In the genomic region with DNA sequence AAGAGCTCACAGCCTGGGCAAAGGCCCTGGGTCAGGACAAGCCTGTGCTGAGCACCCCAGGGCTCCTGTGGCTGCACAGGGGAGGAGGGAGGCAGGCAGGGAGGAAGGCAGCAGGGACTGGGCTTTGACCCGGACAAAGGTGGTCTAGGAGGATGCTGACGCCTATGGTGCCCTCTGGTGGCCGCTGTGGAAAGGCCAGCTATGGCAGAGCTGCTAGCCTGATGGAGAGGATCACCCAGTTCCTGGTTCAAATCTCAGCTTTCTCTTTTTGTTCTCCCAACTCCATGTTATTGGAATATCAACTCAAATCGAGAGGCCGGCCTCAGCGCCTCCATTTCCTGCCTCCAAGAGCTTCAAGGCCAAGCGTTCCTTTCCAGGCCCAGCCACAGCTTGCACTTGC, we compare ENCODE assay signal across 8 mouse cellular contexts. TPM values are rescaled to one million over a fixed set of nuclear protein-coding genes. Genes with fewer than 3 reads are reported as not detected.
DNase-seq lines count a peak whose midpoint lies in the region; ATAC-seq and TF ChIP-seq lines count a peak whose summit lies in the region.

No protein-coding gene starts in this region.

- peak; percentile 91 for TF ChIP-seq CTCF in thymus, adult 2 months (IDR thresholded peaks at IDR 0.05; ENCODE audit: borderline replicate concordance, control insufficient read depth, extremely low read depth, insufficient read depth, low read length, poor library complexity)

- H3K27ac ChIP-seq in forebrain, embryonic 11.5 days (ENCODE audit: low read depth, low read length) = no peak overlapping the region
- H3K27ac ChIP-seq in forebrain, embryonic 13.5 days = no peak overlapping the region
- no peak overlapping the region; the same call in 1 of the 2 replicates for H3K27ac ChIP-seq in thymus, adult 2 months (ENCODE audit: control insufficient read depth, insufficient read depth, low read length)
- no peak overlapping the region for H3K27ac ChIP-seq in neural tube, embryonic 11.5 days (ENCODE audit: low read depth, low read length)

- H3K27me3 ChIP-seq in forebrain, embryonic 11.5 days (ENCODE audit: control insufficient read depth, insufficient read depth, low read length) = no peaks in the 10 kb centered on the region; the same call in 1 of the 2 replicates
- no peaks in the 10 kb centered on the region for H3K27me3 ChIP-seq in forebrain, embryonic 13.5 days
- no peaks in the 10 kb centered on the region for H3K27me3 ChIP-seq in thymus, adult 2 months (ENCODE audit: control insufficient read depth, insufficient read depth, low read length)
- no peaks in the 10 kb centered on the region for H3K27me3 ChIP-seq in neural tube, embryonic 11.5 days (ENCODE audit: control insufficient read depth, insufficient read depth, low read length)

- TF ChIP-seq POLR2A in thymus, adult 2 months (IDR thresholded peaks at IDR 0.05; ENCODE audit: control insufficient read depth, extremely low read depth, insufficient read depth, low read length, poor library complexity) = no peak

- peak; percentile 87 for DNase-seq in forebrain, embryonic 11.5 days (ENCODE audit: low spot score)
- peak; percentile 82 for DNase-seq in thymus, adult 2 months
- no peak for DNase-seq in thymus, adult 18-20 months
- DNase-seq in embryo, embryonic 10.5 days (ENCODE audit: low spot score) = peak; percentile 83
- DNase-seq in kidney, postnatal 10 days = peak; percentile 86
- DNase-seq in neural tube, embryonic 11.5 days (ENCODE audit: low spot score) = peak; percentile 76
- DNase-seq in frontal cortex, postnatal 25 days (ENCODE audit: low spot score in 2 of 2) = no peak

- no peak overlapping the region for H3K4me2 ChIP-seq in forebrain, embryonic 11.5 days (ENCODE audit: low read depth, low read length, severe bottlenecking)
- H3K4me2 ChIP-seq in forebrain, embryonic 13.5 days = no peak overlapping the region
- H3K4me2 ChIP-seq in neural tube, embryonic 11.5 days (ENCODE audit: low read depth) = no peak overlapping the region

- H3K36me3 ChIP-seq in forebrain, embryonic 11.5 days (ENCODE audit: control insufficient read depth, insufficient read depth, low read length) = no peaks in the 10 kb centered on the region
- no peaks in the 10 kb centered on the region for H3K36me3 ChIP-seq in forebrain, embryonic 13.5 days (ENCODE audit: poor library complexity, severe bottlenecking)
- H3K36me3 ChIP-seq in thymus, adult 2 months (ENCODE audit: control insufficient read depth, insufficient read depth, low read length) = no peaks in the 10 kb centered on the region
- no peaks in the 10 kb centered on the region for H3K36me3 ChIP-seq in neural tube, embryonic 11.5 days (ENCODE audit: control insufficient read depth, insufficient read depth, low read length)

- WGBS in forebrain, embryonic 11.5 days = 9% methylated on average over 7 of the region's 7 CpGs
- WGBS in forebrain, embryonic 13.5 days = 8% methylated on average over 7 of the region's 7 CpGs
- 19% methylated on average over 7 of the region's 7 CpGs for WGBS in thymus, adult 2 months
- WGBS in neural tube, embryonic 11.5 days = 15% methylated on average over 7 of the region's 7 CpGs

- no peak overlapping the region for H3K4me3 ChIP-seq in forebrain, embryonic 11.5 days (ENCODE audit: low read depth, low read length)
- no peak overlapping the region for H3K4me3 ChIP-seq in forebrain, embryonic 13.5 days
- no peak overlapping the region for H3K4me3 ChIP-seq in thymus, adult 2 months (ENCODE audit: control insufficient read depth, insufficient read depth, low read length)
- no peak overlapping the region for H3K4me3 ChIP-seq in neural tube, embryonic 11.5 days (ENCODE audit: low read depth, low read length)

- H3K9me3 ChIP-seq in forebrain, embryonic 11.5 days (ENCODE audit: control insufficient read depth, low read length) = no peaks in the 10 kb centered on the region
- H3K9me3 ChIP-seq in forebrain, embryonic 13.5 days (replicated peaks) = peaks cover 3% of the 10 kb centered on the region; the same call in 1 of the 2 replicates
- H3K9me3 ChIP-seq in neural tube, embryonic 11.5 days (ENCODE audit: control insufficient read depth, low read length) = no peaks in the 10 kb centered on the region

- no peaks in the 10 kb centered on the region for H3K4me1 ChIP-seq in forebrain, embryonic 11.5 days (replicated peaks; ENCODE audit: control insufficient read depth, insufficient read depth, low read length)
- H3K4me1 ChIP-seq in forebrain, embryonic 13.5 days = 0 out of 2 replicates have a peak, but pooled peaks cover 6% of the 10 kb centered on the region
- H3K4me1 ChIP-seq in thymus, adult 2 months (replicated peaks; ENCODE audit: control insufficient read depth, insufficient read depth, low read length) = peaks cover 16% of the 10 kb centered on the region
- no peaks in the 10 kb centered on the region for H3K4me1 ChIP-seq in neural tube, embryonic 11.5 days (ENCODE audit: control insufficient read depth, insufficient read depth, low read length)

- no peak overlapping the region for H3K9ac ChIP-seq in forebrain, embryonic 11.5 days (ENCODE audit: low read length)
- H3K9ac ChIP-seq in forebrain, embryonic 13.5 days = no peak overlapping the region
- no peak overlapping the region; the same call in 1 of the 2 replicates for H3K9ac ChIP-seq in neural tube, embryonic 11.5 days (ENCODE audit: low read length)

- ATAC-seq in forebrain, embryonic 11.5 days (replicated peaks; ENCODE audit: low FRiP score) = no peak
- ATAC-seq in forebrain, embryonic 13.5 days = no peak
- no peak for ATAC-seq in neural tube, embryonic 11.5 days (ENCODE audit: insufficient read depth, low FRiP score, low TSS enrichment)

RNA-seq across cellular contexts. Expression of a gene that starts 5.3 kb away (rescaled TPM):
- 77.1 and 84.5 TPM in 2 replicates for polyA plus RNA-seq in forebrain, embryonic 11.5 days (2014; fragmentation: Nextera tagmentation; extraction: Ambion mirVana)
- polyA plus RNA-seq in forebrain, embryonic 13.5 days (2015; fragmentation: Nextera tagmentation; extraction: Ambion mirVana) = 79.0 and 84.3 TPM in 2 replicates
- polyA plus RNA-seq in thymus, adult 2 months (2012; rRNA removed) = 73.1 and 81.0 TPM in 2 replicates
- polyA plus RNA-seq in neural tube, embryonic 11.5 days (2014; fragmentation: Nextera tagmentation; extraction: Ambion mirVana) = 74.6 and 78.8 TPM in 2 replicates

RNA-seq across cellular contexts. Expression of a gene that starts 9.0 kb away (rescaled TPM):
- 324 and 355 TPM in 2 replicates for polyA plus RNA-seq in forebrain, embryonic 11.5 days (2014; fragmentation: Nextera tagmentation; extraction: Ambion mirVana)
- polyA plus RNA-seq in forebrain, embryonic 13.5 days (2015; fragmentation: Nextera tagmentation; extraction: Ambion mirVana) = 430 and 502 TPM in 2 replicates
- 3,110 and 3,125 TPM in 2 replicates for polyA plus RNA-seq in thymus, adult 2 months (2012; rRNA removed)
- 266 and 278 TPM in 2 replicates for polyA plus RNA-seq in neural tube, embryonic 11.5 days (2014; fragmentation: Nextera tagmentation; extraction: Ambion mirVana)

RNA-seq across cellular contexts. Expression of a gene that starts 24.1 kb away (rescaled TPM):
- 7.2 and 8.1 TPM in 2 replicates for polyA plus RNA-seq in forebrain, embryonic 11.5 days (2014; fragmentation: Nextera tagmentation; extraction: Ambion mirVana)
- 15.1 and 17.7 TPM in 2 replicates for polyA plus RNA-seq in forebrain, embryonic 13.5 days (2015; fragmentation: Nextera tagmentation; extraction: Ambion mirVana)
- polyA plus RNA-seq in thymus, adult 2 months (2012; rRNA removed) = 100 and 115 TPM in 2 replicates
- 7.0 and 7.3 TPM in 2 replicates for polyA plus RNA-seq in neural tube, embryonic 11.5 days (2014; fragmentation: Nextera tagmentation; extraction: Ambion mirVana)

RNA-seq across cellular contexts. Expression of a gene that starts 26.2 kb away (rescaled TPM):
- 0.45 and 0.68 TPM in 2 replicates for polyA plus RNA-seq in forebrain, embryonic 11.5 days (2014; fragmentation: Nextera tagmentation; extraction: Ambion mirVana)
- polyA plus RNA-seq in forebrain, embryonic 13.5 days (2015; fragmentation: Nextera tagmentation; extraction: Ambion mirVana) = 0.48 and 0.57 TPM in 2 replicates
- polyA plus RNA-seq in thymus, adult 2 months (2012; rRNA removed) = 9.5 and 10.6 TPM in 2 replicates
- polyA plus RNA-seq in neural tube, embryonic 11.5 days (2014; fragmentation: Nextera tagmentation; extraction: Ambion mirVana) = 0.41 TPM in 2 replicates

RNA-seq across cellular contexts. Expression of a gene that starts 50.3 kb away (rescaled TPM):
- 0.36 and 0.68 TPM in 2 replicates for polyA plus RNA-seq in forebrain, embryonic 11.5 days (2014; fragmentation: Nextera tagmentation; extraction: Ambion mirVana)
- 0.52 and 0.53 TPM in 2 replicates for polyA plus RNA-seq in forebrain, embryonic 13.5 days (2015; fragmentation: Nextera tagmentation; extraction: Ambion mirVana)
- 84.3 and 87.2 TPM in 2 replicates for polyA plus RNA-seq in thymus, adult 2 months (2012; rRNA removed)
- 0.45 and 0.58 TPM in 2 replicates for polyA plus RNA-seq in neural tube, embryonic 11.5 days (2014; fragmentation: Nextera tagmentation; extraction: Ambion mirVana)

Comparison
In these comparisons a context has a peak if more than half of its experiments do, and no peak if none do; other contexts are left out.
1. DNase-seq: peak in forebrain, embryonic 11.5 days (single experiment), thymus, adult 2 months (single experiment), embryo, embryonic 10.5 days (single experiment), kidney, postnatal 10 days (single experiment) and neural tube, embryonic 11.5 days (single experiment); none in thymus, adult 18-20 months (0 of 2) and frontal cortex, postnatal 25 days (0 of 2).